Mouse (Mus musculus) hindbrain, embryonic 14.5 days (tissue): ENCODE data around the gene Gucy2c. TPM values are rescaled to one million over a fixed set of nuclear protein-coding genes. Genes with fewer than 3 reads are reported as not detected.

Experiments used
- ATAC-seq: fragments of 200-750 bp; cut with Nextera tagmentation; 2 replicates; pipeline ENCODE4 v1.8.0; 2017; ENCODE audit warnings: moderate number of reproducible peaks, mild to moderate bottlenecking, moderate TSS enrichment, moderate library complexity; ENCODE audit not compliant: low FRiP score
- DNase-seq: peaks from one replicate; pipeline ENCODE4 v3.0.0-alpha.2; 2015; ENCODE audit warnings: low spot score
- H3K27ac ChIP-seq: fragments of 300-500 bp; sonication (generic); 2 replicates; pipeline ENCODE4 v1.5.1; 2014; ENCODE audit warnings: mild to moderate bottlenecking, moderate library complexity
- H3K27me3 ChIP-seq: fragments of 300-500 bp; sonication (generic); 2 replicates; pipeline ENCODE4 v1.6.1; 2014; ENCODE audit warnings: mild to moderate bottlenecking, low read length, mixed read lengths; ENCODE audit not compliant: control insufficient read depth, insufficient read depth
- H3K36me3 ChIP-seq: fragments of 300-500 bp; sonication (generic); replicated peaks from 2 replicates; pipeline ENCODE4 v1.6.1; 2014; ENCODE audit not compliant: control insufficient read depth, insufficient read depth
- H3K4me1 ChIP-seq: fragments of 300-500 bp; sonication (generic); replicated peaks from 2 replicates; pipeline ENCODE4 v1.6.1; 2014; ENCODE audit warnings: antibody characterized with exemption, low read length, mixed read lengths; ENCODE audit not compliant: control insufficient read depth, insufficient read depth
- H3K4me2 ChIP-seq: fragments of 300-500 bp; sonication (generic); replicated peaks from 2 replicates; pipeline ENCODE4 v1.6.1; 2014; ENCODE audit warnings: mild to moderate bottlenecking, moderate library complexity
- H3K4me3 ChIP-seq: fragments of 300-500 bp; sonication (generic); replicated peaks from 2 replicates; pipeline ENCODE4 v1.5.1; 2014; ENCODE audit warnings: mild to moderate bottlenecking, low read length
- H3K9ac ChIP-seq: fragments of 300-500 bp; sonication (generic); 2 replicates; pipeline ENCODE4 v1.6.1; 2014
- H3K9me3 ChIP-seq: fragments of 300-500 bp; sonication (generic); 2 replicates; pipeline ENCODE4 v1.6.1; 2016; ENCODE audit warnings: low read length; ENCODE audit not compliant: control insufficient read depth
- WGBS: fragments of 180-500 bp; shearing (Covaris S2); extraction: QIAGEN DNeasy Blood & Tissue Kit; methylation state at CpG from one replicate; pipeline ENCODE4 v1.1.7; 2014; 5-methylcytosine and 5-hydroxymethylcytosine counted together
- polyA plus RNA-seq: library from polyadenylated mRNA; unstranded; fragments of >200 nt; fragmentation: Nextera tagmentation; extraction: Ambion mirVana; gene quantifications from 2 replicates; pipeline ENCODE4 v1.2.1, GENCODE M21; 2014

Gucy2c gene
- polyA plus RNA-seq, 1 experiment from 2014 or later = 0.05 TPM

GRCm38 (mm10) chr6:136722565-136722964 is 59.0 kb downstream of the Gucy2c start:
- 91% methylated on average over 7 of the region's 7 CpGs for WGBS
- no peaks in the 10 kb centered on the region for H3K27me3 ChIP-seq
- H3K9me3 ChIP-seq = no peaks in the 10 kb centered on the region
- no peak overlapping the region for H3K9ac ChIP-seq
- no peak for ATAC-seq
- H3K36me3 ChIP-seq = no peaks in the 10 kb centered on the region
- DNase-seq = no peak
- no peak overlapping the region for H3K4me3 ChIP-seq
- H3K4me1 ChIP-seq = no peaks in the 10 kb centered on the region
- H3K4me2 ChIP-seq = no peak overlapping the region
- H3K27ac ChIP-seq = no peak overlapping the region

DNA sequence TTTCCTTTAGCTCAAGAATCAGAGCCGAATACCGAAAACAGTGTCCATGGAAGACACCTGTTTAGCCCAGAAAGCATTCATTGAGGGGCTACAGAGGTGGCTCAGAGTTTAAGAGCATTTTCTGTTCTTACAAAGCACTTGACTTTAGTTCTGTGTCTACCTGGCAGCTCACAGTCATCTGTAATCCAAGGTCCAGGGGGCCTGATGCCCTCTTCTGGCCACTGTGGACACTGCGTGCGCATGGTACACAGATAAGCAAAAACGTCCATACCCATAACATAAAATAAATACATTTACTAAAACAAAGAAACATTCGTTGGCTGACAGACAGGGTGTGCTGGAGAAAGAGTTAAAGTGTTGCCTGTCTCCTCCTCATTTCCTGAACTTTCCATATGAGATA is 59.6 kb downstream of the Gucy2c start:
- no peak for ATAC-seq
- H3K36me3 ChIP-seq = no peaks in the 10 kb centered on the region
- WGBS = 62% methylated on average over 6 of the region's 6 CpGs

GRCm38 (mm10) chr6:136720436-136720835 is 61.1 kb downstream of the Gucy2c start:
- DNase-seq (no peak), ATAC-seq (no peak)
- Histone ChIP-seq H3K36me3 (no peaks in the 10 kb centered on the region), H3K9ac (no peak overlapping the region), H3K4me2 (no peak overlapping the region), H3K4me1 (no peaks in the 10 kb centered on the region), H3K27me3 (no peaks in the 10 kb centered on the region), H3K4me3 (no peak overlapping the region), H3K27ac (no peak overlapping the region), H3K9me3 (no peaks in the 10 kb centered on the region)
- 87% methylated on average over 15 of the region's 15 CpGs for WGBS

More for the DNA sequence above, 59.6 kb downstream of the Gucy2c start:
- Histone ChIP-seq H3K9ac (no peak overlapping the region), H3K4me2 (no peak overlapping the region), H3K4me1 (no peaks in the 10 kb centered on the region), H3K27me3 (no peaks in the 10 kb centered on the region), H3K27ac (no peak overlapping the region), H3K9me3 (no peaks in the 10 kb centered on the region), H3K4me3 (no peak overlapping the region)
- peak; percentile 61 for DNase-seq

DNA sequence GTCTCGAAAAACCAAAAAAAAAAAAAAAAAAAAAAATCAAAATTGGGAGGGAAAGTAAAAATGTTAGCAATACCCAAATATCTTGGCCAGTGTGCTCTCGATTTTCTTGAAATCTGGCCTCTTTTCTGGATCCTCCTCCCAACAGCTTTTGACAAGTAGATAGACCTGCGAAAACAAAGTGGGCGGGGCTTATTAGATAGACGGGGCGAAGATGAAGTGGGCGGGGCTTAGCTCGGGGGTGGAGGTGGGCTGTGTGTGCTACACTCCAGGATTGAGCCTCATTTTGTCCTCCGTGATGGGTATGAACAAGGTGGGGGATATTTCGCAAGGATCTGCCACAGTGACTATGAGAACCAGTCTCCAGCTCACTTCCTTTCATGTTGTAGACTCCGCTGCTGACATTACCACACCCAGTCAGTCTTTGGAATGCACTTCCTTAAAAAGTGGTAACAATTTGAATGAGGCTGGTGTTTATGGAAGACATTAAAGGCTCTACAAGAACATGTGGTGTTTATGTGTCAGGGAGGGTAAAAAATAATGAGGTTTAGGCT is 65.6 kb downstream of the Gucy2c start:
- Histone ChIP-seq H3K9me3 (no peaks in the 10 kb centered on the region), H3K4me3 (no peak overlapping the region), H3K4me2 (no peak overlapping the region), H3K4me1 (no peaks in the 10 kb centered on the region), H3K9ac (no peak overlapping the region), H3K36me3 (no peaks in the 10 kb centered on the region), H3K27me3 (no peaks in the 10 kb centered on the region), H3K27ac (no peak overlapping the region)
- DNase-seq = no peak
- WGBS = 90% methylated on average over 10 of the region's 11 CpGs
- no peak for ATAC-seq

GRCm38 (mm10) chr6:136714097-136714496 is 67.5 kb downstream of the Gucy2c start:
- H3K4me1 ChIP-seq = no peaks in the 10 kb centered on the region
- no peak overlapping the region for H3K9ac ChIP-seq
- H3K27ac ChIP-seq = no peak overlapping the region
- no peak for ATAC-seq
- no peak for DNase-seq
- no peak overlapping the region for H3K4me2 ChIP-seq
- no peak overlapping the region for H3K4me3 ChIP-seq
- no peaks in the 10 kb centered on the region for H3K9me3 ChIP-seq
- no peaks in the 10 kb centered on the region for H3K36me3 ChIP-seq
- no peaks in the 10 kb centered on the region for H3K27me3 ChIP-seq
- WGBS = 86% methylated on average over 3 of the region's 3 CpGs

DNA sequence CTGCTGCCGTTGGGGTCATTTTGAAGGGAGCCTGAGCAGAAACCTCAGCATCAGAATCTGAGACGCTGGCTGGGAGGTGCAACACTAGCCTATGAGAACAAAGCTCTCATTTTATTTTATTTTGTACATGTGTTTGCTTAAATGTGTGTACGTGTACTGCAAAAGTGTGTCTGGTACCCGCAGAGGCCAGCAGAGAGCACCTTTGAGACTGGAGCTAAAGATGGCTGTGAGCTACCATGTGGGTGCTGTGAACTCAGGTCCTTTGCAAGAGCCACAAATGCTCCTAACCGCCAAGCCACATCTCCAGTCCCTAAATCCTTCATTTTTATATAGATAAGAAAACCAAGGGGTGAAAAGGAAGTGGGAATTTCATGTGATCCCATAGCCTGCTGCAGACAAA is 71.2 kb downstream of the Gucy2c start:
- Histone ChIP-seq H3K27me3 (no peaks in the 10 kb centered on the region), H3K9me3 (no peaks in the 10 kb centered on the region), H3K4me2 (no peak overlapping the region), H3K36me3 (no peaks in the 10 kb centered on the region), H3K4me1 (no peaks in the 10 kb centered on the region), H3K27ac (no peak overlapping the region), H3K9ac (no peak overlapping the region), H3K4me3 (no peak overlapping the region)
- no peak for ATAC-seq
- 89% methylated on average over 5 of the region's 5 CpGs for WGBS
- DNase-seq = no peak

DNA sequence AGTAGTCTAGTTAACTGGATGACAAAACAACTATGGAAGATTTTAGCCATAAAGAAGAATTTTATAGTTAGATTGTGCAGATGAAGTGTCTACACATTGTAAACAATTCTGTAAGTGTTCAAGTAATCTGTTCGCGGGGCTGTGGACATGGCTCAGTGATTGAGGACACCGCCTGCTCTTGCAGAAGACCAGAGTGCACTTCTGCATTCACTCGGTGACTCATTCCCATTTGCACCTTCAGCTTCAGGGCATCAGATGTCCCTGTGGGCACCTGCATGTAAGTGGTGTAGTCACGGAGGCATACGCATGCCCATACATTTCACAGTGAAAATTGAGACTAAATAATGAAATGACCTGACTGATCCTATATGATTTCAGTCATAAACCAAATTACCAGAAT is 73.0 kb downstream of the Gucy2c start:
- H3K27ac ChIP-seq = no peak overlapping the region
- no peaks in the 10 kb centered on the region for H3K4me1 ChIP-seq
- H3K9me3 ChIP-seq = no peaks in the 10 kb centered on the region
- H3K36me3 ChIP-seq = no peaks in the 10 kb centered on the region
- no peak for DNase-seq
- H3K4me3 ChIP-seq = no peak overlapping the region
- H3K4me2 ChIP-seq = no peak overlapping the region
- H3K27me3 ChIP-seq = no peaks in the 10 kb centered on the region
- WGBS = 93% methylated on average over 6 of the region's 6 CpGs
- ATAC-seq = no peak
- H3K9ac ChIP-seq = no peak overlapping the region

GRCm38 (mm10) chr6:136701878-136702277 is 79.7 kb downstream of the Gucy2c start:
- WGBS = 87% methylated on average over 3 of the region's 3 CpGs
- no peak overlapping the region for H3K9ac ChIP-seq
- DNase-seq (no peak), ATAC-seq (no peak)
- no peak overlapping the region for H3K4me3 ChIP-seq
- H3K27me3 ChIP-seq = no peaks in the 10 kb centered on the region
- no peaks in the 10 kb centered on the region for H3K36me3 ChIP-seq
- H3K9me3 ChIP-seq = no peaks in the 10 kb centered on the region
- no peak overlapping the region for H3K4me2 ChIP-seq
- H3K4me1 ChIP-seq = no peaks in the 10 kb centered on the region
- H3K27ac ChIP-seq = no peak overlapping the region

- WGBS = 91% methylated on average over 5 of the region's 5 CpGs
- DNase-seq (no peak), ATAC-seq (no peak)
- Histone ChIP-seq H3K4me3 (no peak overlapping the region), H3K9me3 (no peaks in the 10 kb centered on the region), H3K27me3 (no peaks in the 10 kb centered on the region), H3K36me3 (no peaks in the 10 kb centered on the region), H3K27ac (no peak overlapping the region), H3K4me1 (no peaks in the 10 kb centered on the region), H3K4me2 (no peak overlapping the region), H3K9ac (no peak overlapping the region)
Observed at GRCm38 (mm10) chr6:136701185-136701584, 80.4 kb downstream of the Gucy2c start.

GRCm38 (mm10) chr6:136691314-136691713 is 90.3 kb downstream of the Gucy2c start:
- Histone ChIP-seq H3K27me3 (no peaks in the 10 kb centered on the region), H3K9me3 (no peaks in the 10 kb centered on the region), H3K4me3 (no peak overlapping the region), H3K36me3 (no peaks in the 10 kb centered on the region), H3K4me1 (no peaks in the 10 kb centered on the region), H3K4me2 (no peak overlapping the region), H3K27ac (no peak overlapping the region), H3K9ac (no peak overlapping the region)
- WGBS = 94% methylated on average over 6 of the region's 6 CpGs
- no peak for DNase-seq
- ATAC-seq = no peak
